Mouse (Mus musculus) kidney, adult 18-20 months (tissue): ENCODE measurements around the gene Prrc2b.

Experiments used
- DNase-seq: peaks from one replicate; pipeline ENCODE4 v3.0.0; 2021

Prrc2b gene

GRCm38 (mm10) chr2:32236760-32237487 is 86.0 kb downstream of the Prrc2b start:
- DNase-seq, result peak; percentile 62

GRCm38 (mm10) chr2:32237571-32237970 is 86.7 kb downstream of the Prrc2b start:
- DNase-seq, result no peak

GRCm38 (mm10) chr2:32238708-32239435 is 88.0 kb downstream of the Prrc2b start:
- no peak for DNase-seq

- no peak for DNase-seq
Observed at GRCm38 (mm10) chr2:32240591-32240990, 89.7 kb downstream of the Prrc2b start.

GRCm38 (mm10) chr2:32242986-32243385 is 92.1 kb downstream of the Prrc2b start:
- DNase-seq, result no peak

- DNase-seq, result no peak
Observed at GRCm38 (mm10) chr2:32246741-32247140, 95.9 kb downstream of the Prrc2b start.

GRCm38 (mm10) chr2:32248377-32249361 is 97.8 kb downstream of the Prrc2b start:
- DNase-seq, result peak; percentile 41

- DNase-seq, result no peak
Observed at GRCm38 (mm10) chr2:32251791-32252527, 101.1 kb downstream of the Prrc2b start.

- no peak for DNase-seq
Observed at GRCm38 (mm10) chr2:32252658-32253057, 101.8 kb downstream of the Prrc2b start.

- DNase-seq, result no peak
Observed at GRCm38 (mm10) chr2:32253352-32253751, 102.5 kb downstream of the Prrc2b start.

- DNase-seq, result no peak
Observed at GRCm38 (mm10) chr2:32254563-32254962, 103.7 kb downstream of the Prrc2b start.

- no peak for DNase-seq
Observed at GRCm38 (mm10) chr2:32256273-32256672, 105.4 kb downstream of the Prrc2b start.

GRCm38 (mm10) chr2:32258887-32259533 is 108.1 kb downstream of the Prrc2b start:
- DNase-seq, result peak; percentile 55

- DNase-seq, result peak; percentile 92
Observed at GRCm38 (mm10) chr2:32259657-32260417, 109.0 kb downstream of the Prrc2b start, which contains the start of gene Uck1. Gene Uck1, minus strand, starts transcription at chr2:32260159.

- peak; percentile 66 for DNase-seq
Observed at GRCm38 (mm10) chr2:32260635-32261034, 109.8 kb downstream of the Prrc2b start.

GRCm38 (mm10) chr2:32275823-32276222 is 124.9 kb downstream of the Prrc2b start:
- DNase-seq, result no peak

- no peak for DNase-seq
Observed at GRCm38 (mm10) chr2:32282289-32282688, 131.4 kb downstream of the Prrc2b start.

- DNase-seq, result peak; percentile 71
Observed at GRCm38 (mm10) chr2:32282727-32283126, 131.8 kb downstream of the Prrc2b start.

- DNase-seq, result no peak
Observed at GRCm38 (mm10) chr2:32283986-32284385, 133.1 kb downstream of the Prrc2b start.
